Mouse (Mus musculus) bone marrow, adult 2 months (tissue): Measurements from ENCODE around the gene Spata32.

Experiments used
- CTCF ChIP-seq: fragments of 200-500 bp; IDR thresholded peaks from 2 replicates; pipeline ENCODE4 v1.5.1; 2011; ENCODE audit warnings: low read length, control low read depth; ENCODE audit not compliant: control insufficient read depth, insufficient read depth
- POLR2A ChIP-seq: fragments of 200-500 bp; IDR thresholded peaks from 2 replicates; pipeline ENCODE4 v1.6.1; 2011; ENCODE audit warnings: low read depth, mild to moderate bottlenecking, control low read depth, low read length, borderline replicate concordance; ENCODE audit not compliant: control insufficient read depth

- TF ChIP-seq POLR2A: no peak
- no peak for TF ChIP-seq CTCF
Measured at GRCm38 (mm10) chr11:103264427-103265005, 46.3 kb upstream of the Spata32 start.
